Mouse (Mus musculus): ENCODE results near the gene Pla2g2d. TPM values are rescaled to one million over a fixed set of nuclear protein-coding genes. Genes with fewer than 3 reads are reported as not detected.

The Pla2g2d gene
- polyA plus RNA-seq, 1 experiment from 2014 or later, result 0.21 TPM

GRCm38 (mm10) chr4:138785721-138786120 lies 10.2 kb downstream of the Pla2g2d start:
- H3K9ac ChIP-seq, result no peak overlapping the region
- H3K36me3 ChIP-seq, result no peaks in the 10 kb centered on the region
- 49% methylated on average over 4 of the region's 4 CpGs for WGBS
- H3K27me3 ChIP-seq, result peaks cover 4% of the 10 kb centered on the region; the same call in 1 of the 2 replicates
- no peak overlapping the region for H3K4me3 ChIP-seq (replicated peaks)
- no peaks in the 10 kb centered on the region for H3K9me3 ChIP-seq (replicated peaks)
- peaks cover 6% of the 10 kb centered on the region for H3K4me1 ChIP-seq
- no peak overlapping the region for H3K4me2 ChIP-seq
- peak overlapping the region; percentile 32; the same call in 1 of the 2 replicates for H3K27ac ChIP-seq
- ATAC-seq (replicated peaks; ENCODE audit: low FRiP score), result no peak

DNA sequence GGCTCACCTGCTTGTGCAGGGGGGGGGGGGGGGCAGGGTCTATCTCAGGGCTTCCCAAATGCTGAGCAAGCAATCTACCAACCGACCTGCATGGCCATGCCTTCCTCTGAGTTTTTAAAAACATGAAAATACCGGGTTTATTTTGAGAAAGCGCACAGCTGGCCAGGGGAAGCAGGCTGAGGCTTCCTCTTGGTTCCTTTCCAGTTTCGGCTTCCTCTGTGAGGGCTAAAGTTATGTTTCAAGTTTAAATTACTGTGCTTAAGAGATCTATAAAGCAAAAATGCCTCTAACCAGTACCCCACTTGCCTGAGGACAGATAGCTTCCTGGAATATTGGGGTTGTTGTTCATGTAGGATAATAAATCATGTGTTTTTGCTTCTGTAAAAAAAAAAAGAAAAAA lies 10.6 kb downstream of the Pla2g2d start:
- ATAC-seq (replicated peaks; ENCODE audit: low FRiP score), result no peak
- 50% methylated on average over 4 of the region's 4 CpGs for WGBS
- no peak overlapping the region for H3K4me3 ChIP-seq (replicated peaks)
- H3K4me1 ChIP-seq, result peaks cover 6% of the 10 kb centered on the region
- H3K9me3 ChIP-seq (replicated peaks), result no peaks in the 10 kb centered on the region
- H3K27ac ChIP-seq, result 0 out of 2 replicates have a peak overlapping the region, but pooled peaks have one; percentile 32
- no peak overlapping the region for H3K4me2 ChIP-seq
- H3K27me3 ChIP-seq, result peaks cover 4% of the 10 kb centered on the region; the same call in 1 of the 2 replicates
- no peak overlapping the region for H3K9ac ChIP-seq
- no peaks in the 10 kb centered on the region for H3K36me3 ChIP-seq

DNA sequence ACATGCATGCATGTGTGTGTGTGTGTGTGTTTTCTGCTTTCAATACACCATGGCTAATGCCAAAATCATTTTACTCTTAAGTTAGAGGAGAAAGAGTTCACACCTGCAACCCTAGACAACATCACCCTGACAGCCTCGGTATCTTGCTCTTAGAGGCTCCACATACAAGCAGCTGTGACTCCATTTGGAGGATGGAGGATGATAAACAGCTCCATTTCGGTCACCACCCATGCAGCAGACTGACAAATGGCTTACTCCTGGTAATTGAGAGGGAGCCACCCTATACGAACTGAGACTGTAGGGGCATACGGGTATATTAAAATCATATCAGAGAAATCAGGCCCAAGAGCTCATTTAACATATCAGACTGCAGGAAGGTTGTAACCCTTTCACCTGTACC lies 12.8 kb downstream of the Pla2g2d start:
- WGBS, result 73% methylated on average over 4 of the region's 4 CpGs
- Histone ChIP-seq H3K36me3 (no peaks in the 10 kb centered on the region), H3K4me2 (no peak overlapping the region), H3K27me3 (peaks cover 4% of the 10 kb centered on the region; the same call in 1 of the 2 replicates), H3K4me3 (replicated peaks) (no peak overlapping the region), H3K27ac (no peak overlapping the region), H3K9ac (no peak overlapping the region), H3K9me3 (replicated peaks) (no peaks in the 10 kb centered on the region), H3K4me1 (peaks cover 6% of the 10 kb centered on the region)
- no peak for ATAC-seq (replicated peaks; ENCODE audit: low FRiP score)

- no peaks in the 10 kb centered on the region for H3K36me3 ChIP-seq
- 67% methylated on average over 6 of the region's 6 CpGs for WGBS
- no peak for ATAC-seq (replicated peaks; ENCODE audit: low FRiP score)
- no peak overlapping the region for H3K27ac ChIP-seq
- peaks cover under 1% of the 10 kb centered on the region; the same call in 1 of the 2 replicates for H3K4me1 ChIP-seq
- no peaks in the 10 kb centered on the region for H3K27me3 ChIP-seq
- H3K9ac ChIP-seq, result no peak overlapping the region
- peaks cover 5% of the 10 kb centered on the region; the same call in 1 of the 2 replicates for H3K9me3 ChIP-seq (replicated peaks)
- H3K4me2 ChIP-seq, result no peak overlapping the region
- H3K4me3 ChIP-seq (replicated peaks), result no peak overlapping the region
Measured at GRCm38 (mm10) chr4:138791452-138791851, 15.9 kb downstream of the Pla2g2d start.

GRCm38 (mm10) chr4:138792599-138792998 lies 17.1 kb downstream of the Pla2g2d start:
- Histone ChIP-seq H3K27ac (no peak overlapping the region), H3K36me3 (no peaks in the 10 kb centered on the region), H3K4me1 (peaks cover 10% of the 10 kb centered on the region), H3K4me2 (no peak overlapping the region), H3K9me3 (replicated peaks) (peaks cover 5% of the 10 kb centered on the region; the same call in 1 of the 2 replicates), H3K27me3 (no peaks in the 10 kb centered on the region), H3K4me3 (replicated peaks) (no peak overlapping the region), H3K9ac (no peak overlapping the region)
- no peak for ATAC-seq (replicated peaks; ENCODE audit: low FRiP score)
- WGBS, result 23% methylated on average over 9 of the region's 9 CpGs

DNA sequence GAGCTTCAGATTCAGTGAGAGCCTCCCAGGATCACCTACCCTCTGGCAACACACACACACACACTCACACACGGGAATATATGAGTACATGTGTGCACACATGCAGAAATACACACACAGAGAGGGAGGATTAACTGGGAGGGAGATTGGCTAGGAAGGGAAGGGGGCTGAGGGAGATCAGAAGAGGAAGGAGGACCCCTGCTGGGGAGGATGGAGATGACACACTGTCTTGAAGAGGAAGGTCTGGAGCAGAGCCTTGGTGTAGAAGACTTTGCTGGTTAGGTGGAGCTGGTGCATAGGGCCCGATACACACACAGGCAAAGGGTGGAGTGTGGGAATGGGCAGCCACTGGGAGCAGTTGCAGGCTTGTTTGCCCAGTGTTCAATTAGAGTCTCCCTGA lies 17.7 kb downstream of the Pla2g2d start:
- no peaks in the 10 kb centered on the region for H3K36me3 ChIP-seq
- peaks cover 5% of the 10 kb centered on the region; the same call in 1 of the 2 replicates for H3K27me3 ChIP-seq
- no peak overlapping the region for H3K4me2 ChIP-seq
- no peak overlapping the region for H3K4me3 ChIP-seq (replicated peaks)
- H3K27ac ChIP-seq, result no peak overlapping the region
- 65% methylated on average over 2 of the region's 2 CpGs for WGBS
- peaks cover 5% of the 10 kb centered on the region; the same call in 1 of the 2 replicates for H3K9me3 ChIP-seq (replicated peaks)
- H3K9ac ChIP-seq, result no peak overlapping the region
- H3K4me1 ChIP-seq, result peaks cover 10% of the 10 kb centered on the region
- no peak for ATAC-seq (replicated peaks; ENCODE audit: low FRiP score)

- H3K4me1 ChIP-seq, result peaks cover 10% of the 10 kb centered on the region
- H3K27me3 ChIP-seq, result peaks cover 7% of the 10 kb centered on the region; the same call in 1 of the 2 replicates
- no peak for ATAC-seq (replicated peaks; ENCODE audit: low FRiP score)
Measured at GRCm38 (mm10) chr4:138794344-138794743, 18.8 kb downstream of the Pla2g2d start.

GRCm38 (mm10) chr4:138796513-138797216 lies 21.1 kb downstream of the Pla2g2d start:
- Histone ChIP-seq H3K27ac (no peak overlapping the region), H3K9ac (no peak overlapping the region), H3K27me3 (peaks cover 14% of the 10 kb centered on the region), H3K36me3 (no peaks in the 10 kb centered on the region), H3K4me3 (replicated peaks) (no peak overlapping the region), H3K4me1 (peaks cover 28% of the 10 kb centered on the region), H3K9me3 (replicated peaks) (peaks cover 5% of the 10 kb centered on the region; the same call in 1 of the 2 replicates), H3K4me2 (no peak overlapping the region)
- ATAC-seq (replicated peaks; ENCODE audit: low FRiP score), result no peak
- 42% methylated on average over 6 of the region's 6 CpGs for WGBS

More at GRCm38 (mm10) chr4:138794344-138794743, 18.8 kb downstream of the Pla2g2d start:
- Histone ChIP-seq H3K36me3 (no peaks in the 10 kb centered on the region), H3K4me3 (replicated peaks) (no peak overlapping the region), H3K27ac (no peak overlapping the region), H3K4me2 (no peak overlapping the region), H3K9me3 (replicated peaks) (peaks cover 5% of the 10 kb centered on the region; the same call in 1 of the 2 replicates), H3K9ac (no peak overlapping the region)
- WGBS, result 92% methylated on average over 6 of the region's 6 CpGs

GRCm38 (mm10) chr4:138797217-138797570 lies 21.7 kb downstream of the Pla2g2d start:
- 58% methylated on average over 4 of the region's 4 CpGs for WGBS
- H3K4me2 ChIP-seq, result no peak overlapping the region
- ATAC-seq (replicated peaks; ENCODE audit: low FRiP score), result no peak

GRCm38 (mm10) chr4:138800134-138800744 lies 24.7 kb downstream of the Pla2g2d start:
- H3K4me2 ChIP-seq, result peak overlapping the region; percentile 34
- ATAC-seq (replicated peaks; ENCODE audit: low FRiP score), result peak; percentile 77

More at GRCm38 (mm10) chr4:138797217-138797570, 21.7 kb downstream of the Pla2g2d start:
- peaks cover 5% of the 10 kb centered on the region; the same call in 1 of the 2 replicates for H3K9me3 ChIP-seq (replicated peaks)
- no peak overlapping the region for H3K4me3 ChIP-seq (replicated peaks)
- no peaks in the 10 kb centered on the region for H3K36me3 ChIP-seq
- H3K9ac ChIP-seq, result no peak overlapping the region
- H3K4me1 ChIP-seq, result peaks cover 28% of the 10 kb centered on the region
- H3K27me3 ChIP-seq, result peaks cover 18% of the 10 kb centered on the region
- H3K27ac ChIP-seq, result no peak overlapping the region

DNA sequence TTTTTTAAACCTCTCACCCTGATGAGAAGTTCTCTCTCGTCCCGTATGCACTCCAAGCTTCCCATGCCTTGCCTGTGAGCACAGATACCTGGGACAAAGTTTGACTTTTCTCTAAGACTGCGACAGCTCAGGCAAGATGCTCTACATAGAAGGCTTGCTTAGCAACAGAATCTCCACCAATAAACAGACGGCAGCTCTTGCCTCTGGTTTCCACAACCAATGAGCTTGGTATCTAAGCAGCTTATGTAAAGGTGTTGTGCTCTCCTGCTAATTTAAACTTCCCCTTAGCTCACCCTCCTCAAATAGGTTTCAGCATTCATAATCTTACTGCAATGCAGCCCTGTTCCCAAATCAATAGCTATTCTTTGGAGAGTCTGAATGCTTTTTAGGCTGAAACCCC lies 26.1 kb downstream of the Pla2g2d start:
- no peak overlapping the region for H3K9ac ChIP-seq
- H3K27ac ChIP-seq, result no peak overlapping the region
- no peaks in the 10 kb centered on the region for H3K9me3 ChIP-seq (replicated peaks)
- no peaks in the 10 kb centered on the region for H3K36me3 ChIP-seq
- no peak overlapping the region for H3K4me2 ChIP-seq
- no peak overlapping the region for H3K4me3 ChIP-seq (replicated peaks)
- 76% methylated on average over 4 of the region's 4 CpGs for WGBS
- peaks cover 18% of the 10 kb centered on the region for H3K27me3 ChIP-seq
- ATAC-seq (replicated peaks; ENCODE audit: low FRiP score), result no peak
- peaks cover 36% of the 10 kb centered on the region for H3K4me1 ChIP-seq

More at GRCm38 (mm10) chr4:138800134-138800744, 24.7 kb downstream of the Pla2g2d start:
- Histone ChIP-seq H3K27me3 (peaks cover 18% of the 10 kb centered on the region), H3K9me3 (replicated peaks) (peaks cover 2% of the 10 kb centered on the region; the same call in 1 of the 2 replicates), H3K4me3 (replicated peaks) (no peak overlapping the region), H3K27ac (peak overlapping the region; percentile 22; the same call in 1 of the 2 replicates), H3K4me1 (peaks cover 33% of the 10 kb centered on the region), H3K36me3 (no peaks in the 10 kb centered on the region), H3K9ac (no peak overlapping the region)
- WGBS, result 24% methylated on average over 12 of the region's 12 CpGs

DNA sequence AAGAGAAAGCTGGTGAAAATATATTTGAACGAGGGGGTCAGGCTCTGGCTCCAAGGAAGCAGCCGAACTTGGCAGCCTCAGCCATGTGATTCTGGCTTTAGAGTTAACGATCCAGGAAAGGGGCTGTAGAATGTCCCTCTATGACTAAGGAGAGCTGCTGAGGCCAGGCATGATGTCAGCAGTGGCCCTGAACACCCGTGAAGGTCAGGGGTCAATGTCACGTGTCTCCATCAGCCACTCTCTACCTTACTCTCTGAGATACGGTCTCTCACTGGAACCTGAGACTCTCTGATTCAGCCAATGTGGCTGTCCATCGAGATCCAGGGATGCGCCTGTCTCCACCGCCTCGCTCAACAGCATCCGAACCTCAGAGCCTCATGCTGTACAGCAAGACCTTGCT lies 27.4 kb downstream of the Pla2g2d start:
- Histone ChIP-seq H3K9me3 (replicated peaks) (no peaks in the 10 kb centered on the region), H3K4me3 (replicated peaks) (no peak overlapping the region), H3K9ac (no peak overlapping the region), H3K4me2 (no peak overlapping the region), H3K4me1 (peaks cover 36% of the 10 kb centered on the region), H3K36me3 (no peaks in the 10 kb centered on the region), H3K27me3 (peaks cover 17% of the 10 kb centered on the region), H3K27ac (no peak overlapping the region)
- ATAC-seq (replicated peaks; ENCODE audit: low FRiP score), result no peak
- WGBS, result 69% methylated on average over 11 of the region's 11 CpGs

Measured in kidney, embryonic 15.5 days (tissue).